Mouse (Mus musculus): ENCODE measurements around the gene Prps1l3.
"Not testable (repeated sequence)": the region's sequence is repeated elsewhere in the genome, so short reads cannot be mapped to it uniquely, and the experiment has no call there.

Prps1l3 gene

GRCm38 (mm10) chr12:57230192-57230706 lies at the start of gene Prps1l3, which contains the start of gene Mipol1:
Gene Prps1l3, plus strand, starts transcription at chr12:57230412.
Gene Mipol1, plus strand, starts transcription at chr12:57230427.
- peak; percentile 86 to 92 for DNase-seq (ENCODE audit: low spot score in 2 of 2)

GRCm38 (mm10) chr12:57184401-57185147 lies 45.6 kb upstream of the Prps1l3 start:
- DNase-seq (ENCODE audit: low spot score in 2 of 2): no peak

- no peak for DNase-seq (ENCODE audit: low spot score in 2 of 2)
These were observed 44.7 kb upstream of the Prps1l3 start for GRCm38 (mm10) chr12:57185475-57185874.

GRCm38 (mm10) chr12:57186126-57186525 lies 44.1 kb upstream of the Prps1l3 start:
- DNase-seq (ENCODE audit: low spot score in 2 of 2): no peak

GRCm38 (mm10) chr12:57187032-57187431 lies 43.2 kb upstream of the Prps1l3 start:
- no peak for DNase-seq (ENCODE audit: low spot score in 2 of 2)

GRCm38 (mm10) chr12:57194609-57195008 lies 35.6 kb upstream of the Prps1l3 start:
- peak; percentile 46 to 65 for DNase-seq (ENCODE audit: low spot score in 2 of 2)

GRCm38 (mm10) chr12:57196286-57196607 lies 34.0 kb upstream of the Prps1l3 start:
- no peak for DNase-seq (ENCODE audit: low spot score in 2 of 2)

- peak; percentile 55 to 83 for DNase-seq (ENCODE audit: low spot score in 2 of 2)
These were observed 33.4 kb upstream of the Prps1l3 start for GRCm38 (mm10) chr12:57196608-57197362.

GRCm38 (mm10) chr12:57197363-57198026 lies 32.7 kb upstream of the Prps1l3 start, which contains the start of gene Slc25a21:
Gene Slc25a21, minus strand, starts transcription at chr12:57197472.
- peak in 1 of 2 experiments; percentile 43 for DNase-seq (ENCODE audit: low spot score in 2 of 2)

- no peak for DNase-seq (ENCODE audit: low spot score in 2 of 2)
These were observed 31.9 kb upstream of the Prps1l3 start for GRCm38 (mm10) chr12:57198269-57198668.

- no peak for DNase-seq (ENCODE audit: low spot score in 2 of 2)
These were observed 30.8 kb upstream of the Prps1l3 start for GRCm38 (mm10) chr12:57199427-57199826.

- no peak for DNase-seq (ENCODE audit: low spot score in 2 of 2)
These were observed 28.3 kb upstream of the Prps1l3 start for GRCm38 (mm10) chr12:57201901-57202300.

GRCm38 (mm10) chr12:57204276-57204851 lies 25.8 kb upstream of the Prps1l3 start:
- DNase-seq (ENCODE audit: low spot score in 2 of 2): no peak

GRCm38 (mm10) chr12:57211353-57212311 lies 18.6 kb upstream of the Prps1l3 start:
- peak; percentile 48 to 76 for DNase-seq (ENCODE audit: low spot score in 2 of 2)

- DNase-seq (ENCODE audit: low spot score in 2 of 2): not testable (repeated sequence)
These were observed 17.7 kb upstream of the Prps1l3 start for GRCm38 (mm10) chr12:57212463-57212862.

GRCm38 (mm10) chr12:57226411-57226810 lies 3.8 kb upstream of the Prps1l3 start:
- no peak for DNase-seq (ENCODE audit: low spot score in 2 of 2)

- DNase-seq (ENCODE audit: low spot score in 2 of 2): no peak
These were observed 2.4 kb upstream of the Prps1l3 start for GRCm38 (mm10) chr12:57227776-57228175.

- no peak for DNase-seq (ENCODE audit: low spot score in 2 of 2)
These were observed 509 bp upstream of the Prps1l3 start for GRCm38 (mm10) chr12:57229703-57230102.

GRCm38 (mm10) chr12:57231085-57231875 lies 1.1 kb downstream of the Prps1l3 start:
- peak in 1 of 2 experiments; percentile 55 for DNase-seq (ENCODE audit: low spot score in 2 of 2)

GRCm38 (mm10) chr12:57233386-57233785 lies 3.2 kb downstream of the Prps1l3 start:
- DNase-seq (ENCODE audit: low spot score in 2 of 2): no peak
